Mouse (Mus musculus) granulocyte monocyte progenitor cell, adult 5-6 weeks (primary cell): Measurements from ENCODE around the gene Kcnk13. TPM values are rescaled to one million over a fixed set of nuclear protein-coding genes. Genes with fewer than 3 reads are reported as not detected.
"Not testable (repeated sequence)": the region's sequence is repeated elsewhere in the genome, so short reads cannot be mapped to it uniquely, and the experiment has no call there.

ENCODE experiments used
- ATAC-seq: replicated peaks from 2 replicates; pipeline ENCODE4 v1.8.0; 2016; ENCODE audit warnings: mild to moderate bottlenecking, moderate TSS enrichment, inconsistent platforms; ENCODE audit not compliant: poor library complexity, severe bottlenecking
- total RNA-seq, 2 experiments: library from RNA; stranded (forward) in 1 of 2; stranded (reverse) in 1 of 2; fragments of 200-712, 200-1000 nt in 1 of 2; fragments of >200 nt in 1 of 2; fragmentation: Nextera tagmentation in 1 of 2; gene quantifications; 2 replicates each; pipeline ENCODE4 v1.2.3; 2014 to 2017

The Kcnk13 gene
- total RNA-seq, 2 experiments from 2014 or later: 0.15 to 1.2 TPM

- no peak for ATAC-seq
Measured at GRCm38 (mm10) chr12:99960675-99961074, 3.6 kb upstream of the Kcnk13 start.

- ATAC-seq: peak; percentile 59
Measured at GRCm38 (mm10) chr12:99965203-99966115, 1.2 kb downstream of the Kcnk13 start.

- peak; percentile 14 for ATAC-seq
Measured at GRCm38 (mm10) chr12:99966116-99966770, 1.9 kb downstream of the Kcnk13 start.

GRCm38 (mm10) chr12:99966881-99967363, 2.6 kb downstream of the Kcnk13 start:
- peak; percentile 60 for ATAC-seq

GRCm38 (mm10) chr12:99969906-99970305, 5.6 kb downstream of the Kcnk13 start:
- ATAC-seq: no peak

GRCm38 (mm10) chr12:99971205-99971894, 7.1 kb downstream of the Kcnk13 start:
- not testable (repeated sequence) for ATAC-seq

- no peak for ATAC-seq
Measured at GRCm38 (mm10) chr12:99972825-99973224, 8.5 kb downstream of the Kcnk13 start.

- ATAC-seq: no peak
Measured at GRCm38 (mm10) chr12:99973659-99974058, 9.4 kb downstream of the Kcnk13 start.

GRCm38 (mm10) chr12:99979541-99979940, 15.2 kb downstream of the Kcnk13 start:
- peak; percentile 44 for ATAC-seq

GRCm38 (mm10) chr12:99986797-99987196, 22.5 kb downstream of the Kcnk13 start:
- ATAC-seq: peak; percentile 98

GRCm38 (mm10) chr12:99988144-99988543, 23.8 kb downstream of the Kcnk13 start:
- no peak for ATAC-seq

- ATAC-seq: no peak
Measured at GRCm38 (mm10) chr12:99992362-99992862, 28.1 kb downstream of the Kcnk13 start.

GRCm38 (mm10) chr12:99993146-99993890, 29.0 kb downstream of the Kcnk13 start:
- ATAC-seq: peak; percentile 35; the same call in 1 of the 2 replicates

GRCm38 (mm10) chr12:99995951-99996350, 31.7 kb downstream of the Kcnk13 start:
- no peak for ATAC-seq

- ATAC-seq: no peak
Measured at GRCm38 (mm10) chr12:99999726-100000125, 35.4 kb downstream of the Kcnk13 start.

- ATAC-seq: no peak
Measured at GRCm38 (mm10) chr12:100000381-100000780, 36.1 kb downstream of the Kcnk13 start.

GRCm38 (mm10) chr12:100001246-100001645, 36.9 kb downstream of the Kcnk13 start:
- no peak for ATAC-seq

GRCm38 (mm10) chr12:100001910-100002309, 37.6 kb downstream of the Kcnk13 start:
- no peak for ATAC-seq

- no peak for ATAC-seq
Measured at GRCm38 (mm10) chr12:100002914-100003587, 38.8 kb downstream of the Kcnk13 start.
